Mouse (Mus musculus): Measurements from ENCODE around the gene Ajuba.
"Not testable (repeated sequence)": the region's sequence is repeated elsewhere in the genome, so short reads cannot be mapped to it uniquely, and the experiment has no call there.

Ajuba gene

DNA sequence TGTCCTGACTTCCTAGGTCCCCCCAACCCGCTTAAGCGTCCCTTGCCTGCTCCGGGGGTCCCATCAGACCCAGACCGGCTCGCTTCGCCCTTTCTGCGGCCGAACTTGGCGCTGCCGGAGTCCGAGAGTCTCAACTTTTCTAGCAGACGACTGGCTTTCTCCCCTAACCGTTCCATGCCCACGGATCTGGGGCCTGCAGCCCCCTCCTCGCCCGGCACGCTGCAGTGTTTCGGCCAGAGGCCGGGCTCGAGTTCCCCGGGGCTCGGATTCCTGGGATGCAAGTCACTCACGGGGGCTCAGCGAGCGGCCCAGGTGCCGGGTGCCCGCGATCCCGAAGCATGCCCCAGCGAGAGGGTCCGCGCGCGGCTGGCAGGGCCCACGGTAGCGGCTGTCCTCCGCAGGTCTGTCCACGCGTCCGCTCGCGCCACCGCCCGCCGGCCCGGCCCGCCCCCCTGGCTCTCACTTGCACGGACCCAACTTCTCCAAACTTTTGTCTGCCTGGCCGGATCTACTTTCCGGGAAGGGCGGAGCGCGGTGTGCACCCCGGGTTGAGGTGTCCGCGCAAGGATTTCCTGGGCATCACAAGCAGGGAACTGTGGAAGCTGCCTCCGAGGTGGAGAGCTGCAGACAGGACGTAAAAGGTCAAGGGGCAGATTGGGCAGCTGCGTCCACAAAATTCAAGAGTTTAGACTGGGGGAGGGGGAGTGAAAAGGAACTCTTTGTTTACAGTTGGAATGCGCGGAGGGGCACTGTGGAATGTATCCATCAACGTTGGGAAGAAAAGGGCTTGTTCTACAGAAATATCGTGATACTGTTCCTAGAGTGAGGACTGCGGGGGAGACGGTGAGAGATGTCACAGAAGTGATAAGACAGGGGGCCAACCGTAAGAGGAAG lies at the start of gene Ajuba:
Ajuba (minus strand) TSS at position 470 of the 894 bp plus-strand sequence.
- no peak for DNase-seq (ENCODE audit: low read depth in 2 of 2, low spot score in 2 of 2)

DNA sequence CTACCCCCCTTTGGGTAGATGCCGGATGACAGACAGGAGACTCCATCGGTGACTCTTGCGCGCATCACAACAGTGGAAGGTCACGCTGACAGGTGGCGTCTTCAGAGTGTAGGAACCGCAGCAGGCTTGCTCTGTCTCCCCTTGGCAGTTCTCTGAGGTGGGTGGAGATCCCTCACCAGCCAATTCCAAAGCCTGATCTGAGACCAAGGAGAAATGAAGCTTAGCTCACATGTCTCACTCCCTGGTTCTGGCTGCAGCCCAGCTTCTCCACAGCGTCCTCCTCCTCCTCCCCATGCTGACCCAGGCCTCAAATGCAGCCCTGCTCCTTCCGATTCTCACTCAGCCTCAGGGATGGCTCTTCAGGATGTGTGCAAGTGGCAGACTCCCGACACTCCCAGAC lies 47.6 kb upstream of the Ajuba start:
- DNase-seq (ENCODE audit: low read depth in 2 of 2, low spot score in 2 of 2), result no peak

DNA sequence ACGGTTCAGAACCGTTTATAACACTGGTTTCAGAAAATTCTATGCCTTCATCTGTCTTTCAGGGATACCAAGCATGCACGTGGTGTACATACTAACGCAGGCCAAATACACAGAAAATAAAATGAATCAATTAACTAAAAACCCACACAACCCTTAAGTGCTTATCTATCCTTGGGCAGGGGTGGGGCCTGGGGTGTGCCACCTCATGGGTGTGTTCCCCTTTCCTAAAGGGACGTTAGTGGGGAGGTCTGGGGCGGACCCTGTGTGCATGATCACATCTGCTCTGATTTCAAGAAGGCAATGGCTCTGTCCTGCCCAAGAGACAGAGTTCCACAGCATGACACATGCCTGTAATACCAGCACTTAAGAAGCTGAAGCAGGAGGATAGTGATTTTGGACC lies 46.0 kb upstream of the Ajuba start:
- no peak for DNase-seq (ENCODE audit: low read depth in 2 of 2, low spot score in 2 of 2)

DNA sequence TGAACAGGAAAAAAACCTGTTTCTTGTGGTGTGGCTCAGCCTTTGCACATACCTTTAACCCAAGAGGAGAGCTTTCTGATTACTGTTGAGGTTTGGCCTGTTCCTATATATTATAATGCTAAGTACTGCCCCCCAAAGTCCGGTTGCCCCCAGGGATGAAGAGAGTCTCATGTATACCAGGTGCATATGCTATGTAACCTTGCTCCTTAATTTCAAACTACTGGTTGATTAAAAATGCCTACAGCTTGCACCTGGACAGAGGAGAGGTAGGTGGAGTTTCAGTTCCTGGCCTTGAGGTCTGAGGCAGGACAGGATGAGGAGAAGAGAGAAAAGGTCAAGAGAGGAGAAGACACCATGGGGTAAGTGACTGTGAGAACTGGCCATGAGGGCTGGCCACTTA lies 43.8 kb upstream of the Ajuba start, which contains the start of gene Psmb11:
Psmb11 (plus strand) TSS at position 301 of the 400 bp plus-strand sequence.
- no peak for DNase-seq (ENCODE audit: low read depth in 2 of 2, low spot score in 2 of 2)

DNA sequence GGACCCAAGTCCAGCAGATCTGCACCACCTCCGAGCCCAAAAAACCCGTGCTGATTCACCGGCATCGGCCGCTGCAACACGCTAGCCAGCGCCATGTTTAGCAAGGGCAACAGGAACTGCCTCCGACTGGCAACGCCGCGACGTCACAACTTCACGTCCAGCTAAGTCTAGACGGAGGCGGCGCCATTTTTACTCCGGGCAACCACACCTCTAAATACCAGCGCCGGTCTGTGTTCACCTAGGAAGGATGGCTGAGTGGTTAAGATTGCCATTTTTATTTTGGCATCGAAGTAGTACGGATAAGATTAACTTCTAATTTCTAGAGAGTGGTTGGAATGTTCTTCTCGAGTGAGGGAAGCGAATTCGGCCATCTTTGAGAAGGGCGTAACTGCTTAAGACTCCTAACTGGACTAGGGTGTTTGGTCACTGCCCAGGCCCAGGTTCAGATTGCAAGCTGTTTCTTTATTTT lies 40.6 kb upstream of the Ajuba start, which contains the start of gene Psmb5:
Psmb5 (minus strand) TSS at position 126 of the 469 bp plus-strand sequence.
- peak; percentile 78 to 81 for DNase-seq (ENCODE audit: low read depth in 2 of 2, low spot score in 2 of 2)

DNA sequence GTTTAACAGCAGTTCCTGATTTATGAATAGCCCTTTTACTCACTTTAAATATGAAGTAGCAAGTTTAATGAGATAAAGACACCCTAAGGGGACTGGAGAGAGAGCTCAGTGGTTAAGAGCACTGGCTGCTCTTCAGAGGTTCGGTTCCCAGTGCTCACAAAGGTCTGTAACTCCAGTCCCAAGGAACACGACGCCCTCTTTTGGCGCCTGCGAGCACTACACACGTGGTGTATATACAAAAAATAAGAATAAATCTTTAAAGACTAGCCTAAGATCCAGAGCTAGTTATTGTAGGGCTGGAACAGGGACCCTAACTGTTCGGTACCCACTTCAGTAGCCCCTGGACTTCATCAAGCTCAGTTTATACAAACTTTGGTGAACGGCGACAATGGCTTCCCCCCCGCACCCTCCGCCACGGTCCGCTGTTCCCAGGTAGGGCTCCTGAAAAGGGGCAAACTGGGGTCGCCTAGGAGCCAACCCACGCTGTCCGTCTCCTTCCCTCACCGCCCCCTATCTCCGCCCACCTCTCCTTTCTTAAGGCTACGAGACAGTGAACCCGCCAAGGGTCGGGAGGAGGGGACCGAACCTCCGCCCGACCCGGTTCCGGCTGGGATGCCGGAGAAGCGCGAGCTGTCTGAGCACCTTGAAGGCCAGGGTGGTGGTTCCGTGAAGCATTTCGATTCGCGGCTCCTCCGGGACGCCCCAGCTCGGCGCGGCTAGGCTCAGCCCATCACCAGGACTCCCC lies 40.0 kb upstream of the Ajuba start:
- DNase-seq (ENCODE audit: low read depth in 2 of 2, low spot score in 2 of 2), result no peak

DNA sequence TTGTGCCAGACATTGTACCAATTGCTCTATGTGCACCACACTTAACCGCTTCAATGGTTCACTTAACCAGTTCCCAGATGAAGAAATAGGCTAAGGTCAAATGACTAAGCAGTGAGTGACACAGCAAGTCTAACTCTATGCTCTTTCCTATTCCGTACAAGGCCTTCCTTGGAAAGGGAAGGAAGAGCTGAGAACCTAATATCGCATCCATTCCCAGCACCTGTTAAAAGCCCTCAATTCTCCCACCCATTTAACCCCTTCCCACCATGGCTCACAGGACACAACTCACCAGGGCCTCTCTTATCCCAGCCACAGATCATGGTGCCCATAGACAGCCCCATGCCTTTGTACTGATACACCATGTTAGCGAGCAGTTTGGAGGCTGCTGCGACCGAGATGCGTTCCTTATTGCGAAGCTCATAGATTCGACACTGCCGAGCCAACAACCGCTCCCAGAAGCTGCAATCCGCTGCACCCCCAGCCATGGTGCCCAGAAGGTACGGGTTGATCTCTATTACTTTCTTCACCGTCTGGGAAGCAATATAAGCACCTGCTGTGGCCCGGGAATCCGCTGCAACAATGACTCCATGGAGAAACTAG lies 39.0 kb upstream of the Ajuba start:
- no peak for DNase-seq (ENCODE audit: low read depth in 2 of 2, low spot score in 2 of 2)

DNA sequence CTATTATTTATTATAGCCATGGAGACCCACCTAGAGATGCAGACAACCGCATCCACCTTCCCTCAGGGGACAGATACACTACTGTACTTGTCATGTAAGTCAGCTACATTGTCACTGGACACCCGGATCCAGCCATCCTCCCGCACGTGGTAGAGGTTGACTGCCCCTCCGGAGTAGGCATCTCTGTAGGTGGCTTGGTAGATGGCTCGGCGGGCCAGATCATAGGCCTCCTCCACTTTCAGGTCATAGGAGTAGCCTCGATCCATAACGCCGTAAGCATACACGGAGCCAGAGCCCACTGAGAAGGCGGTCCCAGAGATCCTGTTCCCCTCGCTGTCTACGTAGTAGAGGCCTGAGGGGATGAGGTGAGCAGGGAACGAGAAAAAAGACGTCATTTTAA lies 36.8 kb upstream of the Ajuba start:
- not testable (repeated sequence) for DNase-seq (ENCODE audit: low read depth in 2 of 2, low spot score in 2 of 2)

DNA sequence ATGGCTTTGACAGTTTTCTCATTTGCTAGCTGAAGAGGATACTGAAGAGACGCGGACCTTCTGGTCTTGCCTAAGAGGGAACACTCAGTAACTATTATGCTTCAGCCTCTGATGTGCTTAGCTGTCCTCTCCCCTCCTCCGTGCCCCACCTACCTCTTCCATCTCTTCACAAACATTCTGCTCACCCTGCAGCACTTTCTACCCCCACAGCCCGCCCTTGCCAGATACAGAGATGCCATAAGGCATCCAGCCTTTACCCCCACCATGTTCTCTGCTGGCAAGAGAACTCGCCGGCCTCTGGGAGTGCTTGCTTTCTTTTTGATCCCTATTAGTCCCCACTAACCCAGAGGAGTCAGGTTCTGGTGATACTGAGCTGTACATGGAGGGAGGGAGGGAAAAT lies 33.3 kb upstream of the Ajuba start:
- no peak for DNase-seq (ENCODE audit: low read depth in 2 of 2, low spot score in 2 of 2)

DNA sequence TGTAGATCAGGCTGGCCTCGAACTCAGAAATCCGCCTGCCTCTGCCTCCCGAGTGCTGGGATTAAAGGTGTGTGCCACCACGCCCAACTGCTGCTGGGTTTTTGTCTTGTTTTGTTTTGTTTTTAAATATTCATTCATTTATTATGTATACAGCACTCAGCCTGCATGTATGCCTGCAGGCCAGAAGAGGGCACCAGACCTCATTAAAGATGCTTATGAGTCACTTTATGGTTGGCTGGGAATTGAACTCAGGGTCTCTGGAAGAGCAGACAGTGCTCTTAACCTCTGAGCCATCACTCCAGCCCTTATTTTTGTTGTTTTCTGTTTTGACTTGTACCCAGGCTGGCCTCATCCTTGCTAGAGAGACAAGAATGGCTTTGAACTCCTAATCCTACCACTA lies 32.6 kb upstream of the Ajuba start:
- peak in 1 of 2 experiments; percentile 32 for DNase-seq (ENCODE audit: low read depth in 2 of 2, low spot score in 2 of 2)

DNA sequence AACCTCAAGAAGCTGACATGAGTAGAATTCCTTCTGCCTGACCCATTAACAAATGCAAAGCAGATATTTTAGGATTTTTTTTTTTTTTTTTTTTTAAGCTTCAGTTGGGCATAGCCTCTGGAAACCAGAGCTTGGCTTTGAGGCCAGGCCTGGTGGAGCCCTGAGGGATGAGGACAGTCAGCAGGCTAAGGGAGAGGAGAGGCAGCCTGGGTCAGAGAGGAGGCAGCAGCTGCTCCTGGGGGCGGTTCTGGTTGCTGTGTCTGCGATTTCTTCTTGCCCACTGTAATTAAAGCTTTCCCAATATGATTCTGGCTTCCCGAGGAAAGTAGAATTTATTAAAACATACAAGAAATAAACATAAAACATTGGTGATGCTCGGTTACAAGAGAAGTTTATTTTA lies 31.9 kb upstream of the Ajuba start:
- DNase-seq (ENCODE audit: low read depth in 2 of 2, low spot score in 2 of 2), result no peak

DNA sequence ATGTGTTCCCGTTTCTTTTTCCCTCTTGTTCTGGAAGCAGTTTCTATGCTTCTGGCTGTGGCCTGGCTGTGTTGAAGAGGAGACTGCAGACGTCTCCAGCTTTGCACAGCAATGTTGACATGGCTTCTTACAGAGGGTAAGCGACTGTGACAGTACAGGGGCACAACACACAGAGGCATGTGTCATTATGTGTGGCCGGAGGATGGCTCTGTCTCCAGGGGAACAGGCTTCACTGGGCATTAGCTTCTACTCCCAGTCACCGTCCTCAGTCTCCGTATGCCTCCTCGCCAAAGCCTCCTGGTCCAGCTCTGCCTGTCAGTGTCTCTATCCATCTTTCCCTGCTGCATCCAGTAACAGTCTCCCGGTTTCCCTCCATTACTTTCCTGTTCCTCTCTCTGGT lies 29.9 kb upstream of the Ajuba start:
- no peak for DNase-seq (ENCODE audit: low read depth in 2 of 2, low spot score in 2 of 2)

DNA sequence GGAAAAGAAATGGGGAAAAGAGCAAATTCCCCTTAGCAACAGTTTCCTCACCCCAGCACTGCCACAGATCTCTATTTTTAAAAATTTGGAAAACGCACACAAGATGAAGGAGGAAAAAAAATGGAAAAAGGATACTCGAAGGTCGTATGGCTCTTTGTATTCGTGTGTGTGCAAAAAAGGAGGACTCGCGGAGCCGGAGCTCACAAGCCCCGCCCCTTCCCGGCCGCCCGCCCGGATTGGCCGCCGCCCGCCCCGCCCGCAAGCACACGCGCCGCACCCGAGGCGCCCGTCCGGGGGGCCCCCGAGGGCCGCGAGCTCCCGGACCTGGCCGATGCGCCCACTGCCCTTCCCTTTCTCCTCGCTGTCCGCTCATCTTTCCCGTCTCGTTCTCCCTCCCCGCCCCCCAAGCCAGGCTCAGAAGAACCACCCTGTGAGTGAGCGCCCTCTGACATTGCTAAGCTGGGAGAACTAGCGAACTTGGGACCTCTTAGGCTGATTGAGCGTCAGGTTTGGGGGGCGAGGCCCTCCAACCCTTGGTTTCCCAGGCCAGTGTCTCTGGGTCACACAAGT lies 28.5 kb upstream of the Ajuba start, which contains the start of gene 4931414P19Rik:
4931414P19Rik (minus strand) TSS at position 242 of the 570 bp plus-strand sequence.
- peak; percentile 25 to 57 for DNase-seq (ENCODE audit: low read depth in 2 of 2, low spot score in 2 of 2)

DNA sequence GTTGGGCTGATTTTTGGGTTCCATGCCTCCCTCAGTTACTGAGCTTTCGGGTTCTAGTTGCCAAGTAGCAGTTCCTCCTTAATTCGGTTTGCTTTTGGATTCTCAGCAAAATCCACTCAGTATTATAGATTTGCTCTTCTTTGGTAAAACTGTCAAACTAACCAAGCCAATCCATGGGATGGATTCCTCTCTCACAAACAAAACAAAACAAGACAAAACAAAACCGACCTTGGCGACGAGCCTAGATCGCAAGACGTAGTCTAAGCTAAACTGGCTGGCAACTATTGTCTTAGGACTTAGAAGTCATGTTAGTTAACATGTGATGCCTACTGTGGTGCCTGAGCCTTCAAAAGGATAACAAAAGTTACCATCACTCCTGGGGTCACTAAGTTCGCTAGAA lies 26.3 kb upstream of the Ajuba start:
- DNase-seq (ENCODE audit: low read depth in 2 of 2, low spot score in 2 of 2), result no peak

DNA sequence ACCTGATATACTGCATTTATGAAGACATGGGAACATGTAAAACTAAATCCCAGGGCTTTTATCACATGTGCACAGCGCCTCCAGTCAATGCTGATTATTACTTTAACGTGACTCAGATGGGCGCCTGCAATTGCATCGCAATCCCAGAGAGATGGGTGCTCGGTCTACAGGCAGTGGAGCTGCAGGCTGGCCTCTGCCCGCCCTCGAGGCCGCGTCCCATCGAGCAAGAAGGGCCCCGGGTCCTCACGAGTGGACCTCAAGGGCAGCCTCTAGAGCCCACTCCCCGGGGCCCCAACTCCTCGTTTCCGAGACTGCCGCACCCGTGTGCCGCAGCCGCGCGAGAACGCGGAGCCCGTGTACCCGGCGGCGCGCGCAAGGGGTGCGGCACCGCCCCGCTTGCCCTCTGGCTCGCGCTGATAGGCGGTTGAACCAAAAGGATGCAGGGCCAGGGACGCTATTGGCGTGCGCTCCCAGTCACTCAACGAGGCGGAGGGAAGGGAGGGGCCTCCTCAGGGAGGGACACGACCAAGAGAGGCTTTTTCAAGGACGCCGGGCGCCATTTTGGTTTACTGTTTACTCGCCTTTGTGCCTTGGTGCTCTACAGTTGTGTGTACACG lies 25.8 kb upstream of the Ajuba start:
- DNase-seq (ENCODE audit: low read depth in 2 of 2, low spot score in 2 of 2), result peak; percentile 90 to 92

DNA sequence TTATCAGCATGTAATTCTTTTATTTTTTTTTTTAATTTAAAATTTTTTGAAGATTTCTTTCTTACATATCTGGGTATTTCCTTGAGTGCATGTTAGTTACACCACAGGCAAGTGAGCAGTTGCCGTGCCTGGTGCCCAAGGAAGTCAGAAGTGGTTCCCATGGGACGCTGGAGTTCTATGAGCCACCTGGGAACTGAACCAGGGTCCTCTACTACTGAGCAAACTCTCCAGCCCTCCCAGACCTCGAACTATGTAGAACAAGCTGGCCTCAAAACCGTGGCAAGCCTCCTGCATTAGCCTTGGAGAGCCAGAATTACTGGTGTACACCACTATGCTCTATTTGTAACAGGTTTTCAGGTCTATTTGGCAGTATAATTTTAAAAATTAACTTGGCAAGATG lies 25.3 kb upstream of the Ajuba start:
- peak in 1 of 2 experiments; percentile 8 for DNase-seq (ENCODE audit: low read depth in 2 of 2, low spot score in 2 of 2)

DNA sequence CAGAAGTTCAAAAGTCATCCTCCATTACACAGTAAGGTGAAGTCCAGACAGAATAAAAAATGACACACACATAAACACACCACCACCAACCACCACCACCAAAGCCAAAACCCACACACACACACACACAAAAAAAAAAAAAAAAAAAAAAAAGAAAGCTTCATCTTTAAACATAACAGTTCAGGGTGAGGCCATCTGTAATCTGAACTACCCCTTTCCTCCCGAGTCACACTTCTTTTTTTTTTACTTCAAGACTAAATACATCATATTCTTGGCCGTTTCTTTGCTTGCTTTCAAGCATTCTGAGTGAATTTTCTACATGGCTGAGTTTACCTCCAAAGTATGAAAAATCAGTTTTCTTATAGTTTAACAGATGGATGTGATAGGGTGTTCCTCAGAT lies 24.2 kb upstream of the Ajuba start:
- DNase-seq (ENCODE audit: low read depth in 2 of 2, low spot score in 2 of 2), result no peak

DNA sequence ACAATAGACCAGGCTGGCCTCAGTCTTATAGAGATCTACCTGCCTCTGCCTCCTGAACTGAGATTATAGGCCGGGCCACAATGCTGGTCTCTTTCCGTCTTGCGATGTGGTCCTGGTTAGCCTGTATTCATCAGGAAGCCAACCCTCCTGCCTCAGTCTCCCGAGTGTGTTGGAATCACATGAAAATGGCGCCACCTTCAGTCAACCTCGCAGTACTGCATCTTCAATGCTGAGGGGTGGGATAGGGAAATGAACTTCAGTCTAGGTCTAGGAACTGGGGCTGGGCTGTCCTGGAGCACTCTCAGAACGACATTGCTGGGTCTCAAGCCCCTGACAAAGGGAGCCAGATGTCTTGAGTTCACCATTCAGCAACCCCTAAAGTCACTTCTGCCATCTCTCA lies 19.7 kb upstream of the Ajuba start:
- no peak for DNase-seq (ENCODE audit: low read depth in 2 of 2, low spot score in 2 of 2)

DNA sequence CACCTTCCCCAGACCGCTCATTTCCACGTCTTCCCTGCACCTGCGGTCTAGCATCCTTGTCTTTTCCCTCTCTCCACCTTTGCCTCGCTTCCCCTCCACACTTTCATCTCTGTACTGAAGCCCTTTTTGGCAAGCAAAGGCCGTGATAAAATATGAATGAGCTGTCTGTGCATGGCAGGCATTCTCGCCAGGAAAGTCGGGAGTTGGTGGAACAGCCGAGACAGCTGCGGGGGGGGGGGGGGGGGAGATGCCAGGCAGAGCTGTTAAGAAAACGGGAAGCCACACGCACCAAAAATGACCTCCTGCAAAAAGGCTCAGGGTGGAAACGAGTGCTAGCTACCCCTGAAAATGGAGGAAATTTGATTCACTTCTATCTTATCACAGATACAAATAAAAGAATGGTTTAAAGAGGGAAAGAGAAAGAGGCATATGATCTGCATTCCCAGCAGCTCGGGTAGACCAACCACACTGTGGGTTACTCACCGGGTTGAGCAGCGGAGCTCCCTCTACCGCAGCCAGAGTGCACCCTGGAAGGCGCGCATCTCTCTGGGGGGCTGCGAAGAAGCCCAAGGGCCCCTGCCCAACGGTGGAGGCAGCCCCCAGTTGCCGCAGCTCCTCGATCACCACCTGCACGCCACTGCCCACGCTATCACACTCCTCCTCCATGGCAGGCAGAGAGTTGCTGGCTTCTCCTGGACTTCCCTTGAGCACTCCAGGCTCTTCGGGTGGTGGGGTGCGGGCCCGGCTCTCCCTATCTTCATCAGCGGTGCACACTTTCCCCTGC lies 17.5 kb upstream of the Ajuba start:
- no peak for DNase-seq (ENCODE audit: low read depth in 2 of 2, low spot score in 2 of 2)

DNA sequence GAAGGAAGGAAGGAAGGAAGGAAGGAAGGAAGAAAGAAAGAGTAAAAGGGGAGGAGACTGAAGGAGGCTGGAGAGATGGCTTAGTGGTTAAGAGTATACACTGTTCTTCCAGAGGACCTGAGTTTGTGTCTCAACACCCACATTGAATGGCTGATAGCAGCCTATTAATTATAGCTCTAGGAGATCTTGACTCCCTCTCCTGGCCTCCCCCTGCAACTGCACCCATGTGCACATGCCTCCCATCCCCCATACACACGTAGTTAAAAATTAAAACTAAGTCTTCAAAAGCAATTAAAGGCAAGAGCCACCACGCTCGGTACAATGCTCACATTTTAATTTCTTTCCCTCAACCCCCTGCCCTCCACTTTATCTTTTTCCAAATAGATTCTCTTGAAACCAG lies 16.7 kb upstream of the Ajuba start:
- no peak for DNase-seq (ENCODE audit: low read depth in 2 of 2, low spot score in 2 of 2)
